Mouse (Mus musculus): ENCODE data around the gene Smyd1. TPM values are rescaled to one million over a fixed set of nuclear protein-coding genes. Genes with fewer than 3 reads are reported as not detected.

Gene Smyd1
- polyA plus RNA-seq, 1 experiment: 2.5 TPM

GRCm38 (mm10) chr6:71257375-71257774 is 64.7 kb downstream of the Smyd1 start:
- no peaks in the 10 kb centered on the region for H3K4me1 ChIP-seq (ENCODE audit: control insufficient read depth, insufficient read depth, insufficient read length, low read length)
- no peak overlapping the region for H3K4me3 ChIP-seq (ENCODE audit: insufficient read depth, low read depth, low read length)
- H3K27ac ChIP-seq (replicated peaks; ENCODE audit: low read depth, low read length): no peak overlapping the region

GRCm38 (mm10) chr6:71256166-71256565 is 65.9 kb downstream of the Smyd1 start:
- Histone ChIP-seq H3K4me3 (ENCODE audit: insufficient read depth, low read depth, low read length) (no peak overlapping the region), H3K4me1 (ENCODE audit: control insufficient read depth, insufficient read depth, insufficient read length, low read length) (no peaks in the 10 kb centered on the region), H3K27ac (replicated peaks; ENCODE audit: low read depth, low read length) (no peak overlapping the region)

- no peak overlapping the region for H3K4me3 ChIP-seq (ENCODE audit: insufficient read depth, low read depth, low read length)
- no peaks in the 10 kb centered on the region for H3K4me1 ChIP-seq (ENCODE audit: control insufficient read depth, insufficient read depth, insufficient read length, low read length)
- no peak overlapping the region for H3K27ac ChIP-seq (replicated peaks; ENCODE audit: low read depth, low read length)
These were observed 67.6 kb downstream of the Smyd1 start for GRCm38 (mm10) chr6:71254456-71254855.

GRCm38 (mm10) chr6:71250951-71251350 is 71.1 kb downstream of the Smyd1 start:
- no peak overlapping the region for H3K4me3 ChIP-seq (ENCODE audit: insufficient read depth, low read depth, low read length)
- no peak overlapping the region for H3K27ac ChIP-seq (replicated peaks; ENCODE audit: low read depth, low read length)
- no peaks in the 10 kb centered on the region for H3K4me1 ChIP-seq (ENCODE audit: control insufficient read depth, insufficient read depth, insufficient read length, low read length)

GRCm38 (mm10) chr6:71249615-71250014 is 72.4 kb downstream of the Smyd1 start:
- no peak overlapping the region for H3K27ac ChIP-seq (replicated peaks; ENCODE audit: low read depth, low read length)
- no peaks in the 10 kb centered on the region for H3K4me1 ChIP-seq (ENCODE audit: control insufficient read depth, insufficient read depth, insufficient read length, low read length)
- H3K4me3 ChIP-seq (ENCODE audit: insufficient read depth, low read depth, low read length): no peak overlapping the region

GRCm38 (mm10) chr6:71248420-71248819 is 73.6 kb downstream of the Smyd1 start:
- H3K27ac ChIP-seq (replicated peaks; ENCODE audit: low read depth, low read length): no peak overlapping the region
- H3K4me1 ChIP-seq (ENCODE audit: control insufficient read depth, insufficient read depth, insufficient read length, low read length): no peaks in the 10 kb centered on the region
- H3K4me3 ChIP-seq (ENCODE audit: insufficient read depth, low read depth, low read length): no peak overlapping the region

GRCm38 (mm10) chr6:71243258-71243657 is 78.8 kb downstream of the Smyd1 start:
- no peaks in the 10 kb centered on the region for H3K4me1 ChIP-seq (ENCODE audit: control insufficient read depth, insufficient read depth, insufficient read length, low read length)
- no peak overlapping the region for H3K4me3 ChIP-seq (ENCODE audit: insufficient read depth, low read depth, low read length)
- H3K27ac ChIP-seq (replicated peaks; ENCODE audit: low read depth, low read length): no peak overlapping the region

- Histone ChIP-seq H3K27ac (replicated peaks; ENCODE audit: low read depth, low read length) (no peak overlapping the region), H3K4me3 (ENCODE audit: insufficient read depth, low read depth, low read length) (no peak overlapping the region), H3K4me1 (ENCODE audit: control insufficient read depth, insufficient read depth, insufficient read length, low read length) (no peaks in the 10 kb centered on the region)
These were observed 79.2 kb downstream of the Smyd1 start for GRCm38 (mm10) chr6:71242811-71243210.

- no peak overlapping the region for H3K27ac ChIP-seq (replicated peaks; ENCODE audit: low read depth, low read length)
- H3K4me1 ChIP-seq (ENCODE audit: control insufficient read depth, insufficient read depth, insufficient read length, low read length): peaks cover 2% of the 10 kb centered on the region; the same call in 1 of the 2 replicates
- H3K4me3 ChIP-seq (ENCODE audit: insufficient read depth, low read depth, low read length): no peak overlapping the region
These were observed 81.2 kb downstream of the Smyd1 start for GRCm38 (mm10) chr6:71240831-71241230.

GRCm38 (mm10) chr6:71239069-71239750 is 82.8 kb downstream of the Smyd1 start:
- Histone ChIP-seq H3K27ac (replicated peaks; ENCODE audit: low read depth, low read length) (no peak overlapping the region), H3K4me1 (ENCODE audit: control insufficient read depth, insufficient read depth, insufficient read length, low read length) (peaks cover 8% of the 10 kb centered on the region), H3K4me3 (ENCODE audit: insufficient read depth, low read depth, low read length) (no peak overlapping the region)

GRCm38 (mm10) chr6:71237031-71237431 is 85.0 kb downstream of the Smyd1 start:
- no peak overlapping the region for H3K4me3 ChIP-seq (ENCODE audit: insufficient read depth, low read depth, low read length)
- no peak overlapping the region for H3K27ac ChIP-seq (replicated peaks; ENCODE audit: low read depth, low read length)
- peaks cover 8% of the 10 kb centered on the region for H3K4me1 ChIP-seq (ENCODE audit: control insufficient read depth, insufficient read depth, insufficient read length, low read length)

GRCm38 (mm10) chr6:71236506-71236905 is 85.5 kb downstream of the Smyd1 start:
- H3K27ac ChIP-seq (replicated peaks; ENCODE audit: low read depth, low read length): no peak overlapping the region
- no peak overlapping the region for H3K4me3 ChIP-seq (ENCODE audit: insufficient read depth, low read depth, low read length)
- H3K4me1 ChIP-seq (ENCODE audit: control insufficient read depth, insufficient read depth, insufficient read length, low read length): peaks cover 8% of the 10 kb centered on the region

- peaks cover 8% of the 10 kb centered on the region for H3K4me1 ChIP-seq (ENCODE audit: control insufficient read depth, insufficient read depth, insufficient read length, low read length)
- no peak overlapping the region for H3K27ac ChIP-seq (replicated peaks; ENCODE audit: low read depth, low read length)
- no peak overlapping the region for H3K4me3 ChIP-seq (ENCODE audit: insufficient read depth, low read depth, low read length)
These were observed 86.1 kb downstream of the Smyd1 start for GRCm38 (mm10) chr6:71235944-71236343.

- no peak overlapping the region for H3K4me3 ChIP-seq (ENCODE audit: insufficient read depth, low read depth, low read length)
- H3K4me1 ChIP-seq (ENCODE audit: control insufficient read depth, insufficient read depth, insufficient read length, low read length): peaks cover 8% of the 10 kb centered on the region
- H3K27ac ChIP-seq (replicated peaks; ENCODE audit: low read depth, low read length): no peak overlapping the region
These were observed 86.9 kb downstream of the Smyd1 start for GRCm38 (mm10) chr6:71235121-71235520.

- H3K27ac ChIP-seq (replicated peaks; ENCODE audit: low read depth, low read length): no peak overlapping the region
- H3K4me1 ChIP-seq (ENCODE audit: control insufficient read depth, insufficient read depth, insufficient read length, low read length): no peaks in the 10 kb centered on the region
These were observed 94.8 kb downstream of the Smyd1 start for GRCm38 (mm10) chr6:71227157-71227770.

GRCm38 (mm10) chr6:71226544-71226943 is 95.5 kb downstream of the Smyd1 start:
- Histone ChIP-seq H3K27ac (replicated peaks; ENCODE audit: low read depth, low read length) (no peak overlapping the region), H3K4me1 (ENCODE audit: control insufficient read depth, insufficient read depth, insufficient read length, low read length) (no peaks in the 10 kb centered on the region), H3K4me3 (ENCODE audit: insufficient read depth, low read depth, low read length) (no peak overlapping the region)

More at GRCm38 (mm10) chr6:71227157-71227770, 94.8 kb downstream of the Smyd1 start:
- no peak overlapping the region for H3K4me3 ChIP-seq (ENCODE audit: insufficient read depth, low read depth, low read length)
